Mouse (Mus musculus) liver, embryonic 14.5 days (tissue): ENCODE data around the gene Alkbh3.

Experiments used
- CTCF ChIP-seq: IDR thresholded peaks from 2 replicates; pipeline ENCODE4 v1.5.1; 2016; ENCODE audit warnings: antibody characterized with exemption, low read depth, control low read depth
- EP300 ChIP-seq: IDR thresholded peaks from 2 replicates; pipeline ENCODE4 v1.6.1; 2016; ENCODE audit warnings: antibody characterized with exemption, low read depth

GRCm38 (mm10) chr2:94045411-94046090, 34.9 kb upstream of the Alkbh3 start:
- no peak for TF ChIP-seq CTCF
- TF ChIP-seq EP300, result no peak
